Mouse (Mus musculus): ENCODE data around the gene Hectd4.

Gene Hectd4

GRCm38 (mm10) chr5:121233726-121234125 is 13.7 kb downstream of the Hectd4 start:
- DNase-seq (ENCODE audit: low spot score) = no peak

- DNase-seq (ENCODE audit: low spot score) = peak; percentile 92
These were observed 16.2 kb downstream of the Hectd4 start for GRCm38 (mm10) chr5:121236171-121236570.

- DNase-seq (ENCODE audit: low spot score) = no peak
These were observed 18.2 kb downstream of the Hectd4 start for GRCm38 (mm10) chr5:121238208-121238607.

- DNase-seq (ENCODE audit: low spot score) = no peak
These were observed 19.8 kb downstream of the Hectd4 start for GRCm38 (mm10) chr5:121239846-121240245.

GRCm38 (mm10) chr5:121241182-121241581 is 21.2 kb downstream of the Hectd4 start:
- DNase-seq (ENCODE audit: low spot score) = no peak

GRCm38 (mm10) chr5:121242261-121242660 is 22.2 kb downstream of the Hectd4 start:
- no peak for DNase-seq (ENCODE audit: low spot score)

- DNase-seq (ENCODE audit: low spot score) = peak; percentile 85
These were observed 22.7 kb downstream of the Hectd4 start for GRCm38 (mm10) chr5:121242701-121243100.

- no peak for DNase-seq (ENCODE audit: low spot score)
These were observed 23.8 kb downstream of the Hectd4 start for GRCm38 (mm10) chr5:121243676-121244364.

GRCm38 (mm10) chr5:121244365-121244731 is 24.3 kb downstream of the Hectd4 start:
- DNase-seq (ENCODE audit: low spot score) = peak; percentile 77

- no peak for DNase-seq (ENCODE audit: low spot score)
These were observed 25.2 kb downstream of the Hectd4 start for GRCm38 (mm10) chr5:121245201-121245600.

- no peak for DNase-seq (ENCODE audit: low spot score)
These were observed 28.9 kb downstream of the Hectd4 start for GRCm38 (mm10) chr5:121248766-121249394.

GRCm38 (mm10) chr5:121249693-121250092 is 29.7 kb downstream of the Hectd4 start:
- DNase-seq (ENCODE audit: low spot score) = no peak

- DNase-seq (ENCODE audit: low spot score) = no peak
These were observed 31.8 kb downstream of the Hectd4 start for GRCm38 (mm10) chr5:121251813-121252212.

GRCm38 (mm10) chr5:121253816-121254497 is 33.9 kb downstream of the Hectd4 start:
- no peak for DNase-seq (ENCODE audit: low spot score)

- no peak for DNase-seq (ENCODE audit: low spot score)
These were observed 35.0 kb downstream of the Hectd4 start for GRCm38 (mm10) chr5:121254977-121255376.

GRCm38 (mm10) chr5:121261806-121262205 is 41.8 kb downstream of the Hectd4 start:
- no peak for DNase-seq (ENCODE audit: low spot score)

GRCm38 (mm10) chr5:121262415-121262814 is 42.4 kb downstream of the Hectd4 start:
- no peak for DNase-seq (ENCODE audit: low spot score)

- no peak for DNase-seq (ENCODE audit: low spot score)
These were observed 44.6 kb downstream of the Hectd4 start for GRCm38 (mm10) chr5:121264593-121264992.

- peak; percentile 61 for DNase-seq (ENCODE audit: low spot score)
These were observed 46.8 kb downstream of the Hectd4 start for GRCm38 (mm10) chr5:121266741-121267382.

GRCm38 (mm10) chr5:121271046-121271445 is 51.0 kb downstream of the Hectd4 start:
- DNase-seq (ENCODE audit: low spot score) = no peak

GRCm38 (mm10) chr5:121276808-121277207 is 56.8 kb downstream of the Hectd4 start:
- DNase-seq (ENCODE audit: low spot score) = no peak

- no peak for DNase-seq (ENCODE audit: low spot score)
These were observed 60.4 kb downstream of the Hectd4 start for GRCm38 (mm10) chr5:121280456-121280855.

- DNase-seq (ENCODE audit: low spot score) = no peak
These were observed 63.0 kb downstream of the Hectd4 start for GRCm38 (mm10) chr5:121283051-121283450.

Data from c-Kit-positive CD71-positive TER-119-positive erythroid progenitor cells, embryonic 14.5 days (primary cell).